Mouse (Mus musculus) embryo, embryonic 9.5 days (tissue): Measurements from ENCODE around the gene Cdkn2d.
"Not testable (repeated sequence)": the region's sequence is repeated elsewhere in the genome, so short reads cannot be mapped to it uniquely, and the experiment has no call there.

Experiments used
- DNase-seq: peaks from one replicate; pipeline ENCODE4 v3.0.0-alpha.2; 2017; ENCODE audit errors: extremely low spot score

The Cdkn2d gene

GRCm38 (mm10) chr9:21275013-21275710 is 16.0 kb downstream of the Cdkn2d start:
- DNase-seq: no peak

GRCm38 (mm10) chr9:21274336-21274735 is 16.9 kb downstream of the Cdkn2d start:
- no peak for DNase-seq

- DNase-seq: no peak
Observed at GRCm38 (mm10) chr9:21273520-21274228, 17.5 kb downstream of the Cdkn2d start.

GRCm38 (mm10) chr9:21273094-21273493 is 18.1 kb downstream of the Cdkn2d start:
- no peak for DNase-seq

GRCm38 (mm10) chr9:21272391-21272790 is 18.8 kb downstream of the Cdkn2d start:
- DNase-seq: no peak

- not testable (repeated sequence) for DNase-seq
Observed at GRCm38 (mm10) chr9:21269590-21269989, 21.6 kb downstream of the Cdkn2d start.

GRCm38 (mm10) chr9:21268305-21268704 is 22.9 kb downstream of the Cdkn2d start:
- no peak for DNase-seq

GRCm38 (mm10) chr9:21266889-21267288 is 24.3 kb downstream of the Cdkn2d start:
- no peak for DNase-seq

GRCm38 (mm10) chr9:21265611-21266010 is 25.6 kb downstream of the Cdkn2d start:
- no peak for DNase-seq

- peak; percentile 99 for DNase-seq
Observed at GRCm38 (mm10) chr9:21265000-21265561, 26.1 kb downstream of the Cdkn2d start, which contains the start of gene Atg4d. Gene Atg4d (plus strand): TSS chr9:21265293.

GRCm38 (mm10) chr9:21264272-21264999 is 26.8 kb downstream of the Cdkn2d start:
- DNase-seq: no peak

- no peak for DNase-seq
Observed at GRCm38 (mm10) chr9:21261831-21262230, 29.4 kb downstream of the Cdkn2d start.

- DNase-seq: no peak
Observed at GRCm38 (mm10) chr9:21260491-21261040, 30.6 kb downstream of the Cdkn2d start.

- not testable (repeated sequence) for DNase-seq
Observed at GRCm38 (mm10) chr9:21256349-21256748, 34.9 kb downstream of the Cdkn2d start.

- no peak for DNase-seq
Observed at GRCm38 (mm10) chr9:21254690-21255089, 36.5 kb downstream of the Cdkn2d start.

GRCm38 (mm10) chr9:21251116-21251735 is 40.0 kb downstream of the Cdkn2d start:
- no peak for DNase-seq

GRCm38 (mm10) chr9:21250509-21250908 is 40.7 kb downstream of the Cdkn2d start:
- DNase-seq: no peak

- no peak for DNase-seq
Observed at GRCm38 (mm10) chr9:21249629-21250508, 41.3 kb downstream of the Cdkn2d start.

- no peak for DNase-seq
Observed at GRCm38 (mm10) chr9:21248326-21248725, 42.9 kb downstream of the Cdkn2d start, which contains the start of gene S1pr5. Gene S1pr5 (minus strand): TSS chr9:21248443.

GRCm38 (mm10) chr9:21246342-21246741 is 44.9 kb downstream of the Cdkn2d start:
- no peak for DNase-seq
